Mouse (Mus musculus): ENCODE data around the gene Kdm2a.

The Kdm2a gene

GRCm38 (mm10) chr19:4328737-4329304 is 69.3 kb downstream of the Kdm2a start:
- DNase-seq (ENCODE audit: low spot score) = no peak

GRCm38 (mm10) chr19:4326881-4327280 is 71.2 kb downstream of the Kdm2a start:
- no peak for DNase-seq (ENCODE audit: low spot score)

GRCm38 (mm10) chr19:4326106-4326505 is 72.0 kb downstream of the Kdm2a start:
- no peak for DNase-seq (ENCODE audit: low spot score)

- DNase-seq (ENCODE audit: low spot score) = no peak
These were observed 76.0 kb downstream of the Kdm2a start for GRCm38 (mm10) chr19:4322134-4322533.

GRCm38 (mm10) chr19:4321622-4322021 is 76.5 kb downstream of the Kdm2a start:
- DNase-seq (ENCODE audit: low spot score) = no peak

GRCm38 (mm10) chr19:4319272-4319671 is 78.8 kb downstream of the Kdm2a start:
- no peak for DNase-seq (ENCODE audit: low spot score)

- DNase-seq (ENCODE audit: low spot score) = no peak
These were observed 80.9 kb downstream of the Kdm2a start for GRCm38 (mm10) chr19:4317181-4317580.

GRCm38 (mm10) chr19:4315223-4315944 is 82.7 kb downstream of the Kdm2a start:
- peak; percentile 71 for DNase-seq (ENCODE audit: low spot score)

- DNase-seq (ENCODE audit: low spot score) = no peak
These were observed 88.3 kb downstream of the Kdm2a start for GRCm38 (mm10) chr19:4309776-4310185.

- no peak for DNase-seq (ENCODE audit: low spot score)
These were observed 88.8 kb downstream of the Kdm2a start for GRCm38 (mm10) chr19:4309302-4309701.

GRCm38 (mm10) chr19:4306190-4306577 is 91.9 kb downstream of the Kdm2a start, which contains the start of gene Grk2:
Grk2 (minus strand) TSS chr19:4306222.
- peak; percentile 57 for DNase-seq (ENCODE audit: low spot score)

GRCm38 (mm10) chr19:4305491-4306189 is 92.4 kb downstream of the Kdm2a start:
- DNase-seq (ENCODE audit: low spot score) = no peak

- no peak for DNase-seq (ENCODE audit: low spot score)
These were observed 93.2 kb downstream of the Kdm2a start for GRCm38 (mm10) chr19:4304871-4305321.

- no peak for DNase-seq (ENCODE audit: low spot score)
These were observed 93.7 kb downstream of the Kdm2a start for GRCm38 (mm10) chr19:4304251-4304821.

GRCm38 (mm10) chr19:4303640-4303995 is 94.5 kb downstream of the Kdm2a start:
- no peak for DNase-seq (ENCODE audit: low spot score)

- no peak for DNase-seq (ENCODE audit: low spot score)
These were observed 95.0 kb downstream of the Kdm2a start for GRCm38 (mm10) chr19:4302936-4303639.

- no peak for DNase-seq (ENCODE audit: low spot score)
These were observed 96.1 kb downstream of the Kdm2a start for GRCm38 (mm10) chr19:4301735-4302651.

- no peak for DNase-seq (ENCODE audit: low spot score)
These were observed 97.0 kb downstream of the Kdm2a start for GRCm38 (mm10) chr19:4300852-4301734.

- no peak for DNase-seq (ENCODE audit: low spot score)
These were observed 97.8 kb downstream of the Kdm2a start for GRCm38 (mm10) chr19:4300271-4300704.

All from ovary, adult 18-20 months (tissue).